Mouse (Mus musculus): ENCODE data around the gene Dffa.
"Not testable (repeated sequence)": the region's sequence is repeated elsewhere in the genome, so short reads cannot be mapped to it uniquely, and the experiment has no call there.

Gene Dffa

DNA sequence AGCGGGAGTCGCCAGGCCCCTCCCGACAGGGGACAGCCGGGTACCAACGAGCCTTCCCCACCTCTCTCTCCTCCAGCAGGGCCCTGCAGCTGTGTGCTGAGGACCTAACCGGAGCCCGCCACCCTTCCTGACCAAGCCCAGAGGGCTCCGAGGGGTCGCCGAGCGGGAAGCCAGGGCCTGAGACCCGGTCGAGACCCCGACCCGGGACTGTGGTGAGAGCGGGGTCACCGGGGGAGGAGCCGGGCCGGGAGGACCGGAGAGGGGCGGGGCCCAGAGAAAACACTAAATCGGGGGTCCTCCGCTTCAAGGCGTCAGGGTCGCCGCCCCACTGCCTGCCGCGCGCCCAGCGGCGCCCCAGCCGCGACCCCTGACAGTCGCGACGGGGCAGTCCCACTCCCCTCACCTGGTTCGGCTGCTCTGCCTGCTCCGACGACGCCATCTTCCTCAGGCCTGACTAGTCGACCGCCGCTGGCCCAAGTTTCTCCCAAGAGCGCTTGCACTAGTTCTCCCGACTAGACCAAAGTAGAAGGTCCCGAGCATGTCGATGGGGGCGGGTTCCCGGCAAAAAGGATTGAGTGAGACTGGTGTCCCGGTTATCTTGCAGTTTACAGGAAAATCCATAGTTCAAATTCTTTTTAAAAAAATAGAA, 4.5 kb upstream of the Dffa start, which contains the start of gene Pex14:
TSS of gene Pex14 (minus strand) at position 508 of the 649 bp plus-strand sequence.
- DNase-seq: peak; percentile 74 to 86

DNA sequence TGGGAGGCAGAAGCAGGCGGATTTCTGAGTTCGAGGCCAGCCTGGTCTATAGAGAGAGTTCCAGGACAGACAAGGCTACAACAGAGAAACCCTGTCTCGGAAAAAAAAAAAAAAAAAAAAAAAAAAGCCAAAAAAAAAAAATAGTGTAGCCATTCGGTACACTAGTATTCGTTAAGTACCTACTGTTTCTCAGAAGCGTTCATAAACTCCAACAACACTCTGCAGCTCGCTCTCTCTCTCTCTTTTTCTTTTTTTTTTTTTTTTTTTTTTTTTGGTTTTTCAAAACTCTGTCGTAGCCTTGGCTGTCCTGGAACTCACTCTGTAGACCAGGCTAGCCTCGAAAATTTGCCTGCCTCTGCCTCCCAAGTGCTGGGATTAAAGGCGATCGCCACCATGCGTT, 3.5 kb upstream of the Dffa start:
- DNase-seq: not testable (repeated sequence)

DNA sequence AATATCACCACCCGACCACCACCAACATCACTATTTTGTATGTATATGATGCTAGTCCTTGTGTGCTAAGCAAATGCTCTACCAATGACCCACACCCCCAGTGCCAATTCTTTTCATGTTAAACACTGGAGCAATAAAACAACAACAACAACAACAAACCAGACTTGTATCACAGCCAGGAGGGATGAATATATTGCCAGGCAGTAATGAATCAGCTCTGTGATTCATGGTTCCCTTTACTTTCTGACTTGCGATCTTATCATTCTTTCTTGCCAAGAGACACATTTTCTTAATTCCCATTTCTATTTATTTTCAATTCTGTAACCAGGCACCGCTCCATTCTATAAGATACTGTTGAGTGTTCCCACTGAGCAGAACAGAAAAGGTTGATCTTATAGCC, 2.5 kb upstream of the Dffa start:
- no peak for DNase-seq

DNA sequence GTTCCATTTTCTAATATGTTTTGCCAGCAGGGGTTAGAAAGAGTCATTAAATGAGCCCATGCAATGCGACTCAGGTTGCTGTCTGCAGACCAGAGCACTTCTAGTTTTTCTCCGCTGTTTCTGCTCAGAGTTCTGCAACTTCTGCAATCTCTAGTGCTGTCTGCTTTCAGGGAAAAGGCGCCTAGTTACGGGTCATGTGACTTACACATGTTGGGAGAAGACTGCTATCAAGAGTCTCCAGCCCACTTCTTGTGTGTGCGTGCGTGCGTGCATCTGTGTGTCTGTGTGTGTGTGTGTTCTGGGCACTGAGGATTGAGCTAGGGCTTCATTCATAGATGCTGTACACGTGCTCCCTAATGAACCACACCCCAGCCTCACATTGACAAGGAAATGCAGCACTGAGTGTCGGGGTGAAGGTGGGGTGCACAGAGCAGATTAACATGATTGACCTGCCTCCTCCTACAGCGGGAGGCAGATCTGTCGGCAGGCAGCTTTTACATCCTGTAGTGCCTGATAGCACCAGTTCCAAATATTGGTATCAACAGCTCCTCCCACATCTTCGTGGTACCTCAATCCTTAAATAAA, 16.1 kb downstream of the Dffa start:
- DNase-seq: not testable (repeated sequence)

DNA sequence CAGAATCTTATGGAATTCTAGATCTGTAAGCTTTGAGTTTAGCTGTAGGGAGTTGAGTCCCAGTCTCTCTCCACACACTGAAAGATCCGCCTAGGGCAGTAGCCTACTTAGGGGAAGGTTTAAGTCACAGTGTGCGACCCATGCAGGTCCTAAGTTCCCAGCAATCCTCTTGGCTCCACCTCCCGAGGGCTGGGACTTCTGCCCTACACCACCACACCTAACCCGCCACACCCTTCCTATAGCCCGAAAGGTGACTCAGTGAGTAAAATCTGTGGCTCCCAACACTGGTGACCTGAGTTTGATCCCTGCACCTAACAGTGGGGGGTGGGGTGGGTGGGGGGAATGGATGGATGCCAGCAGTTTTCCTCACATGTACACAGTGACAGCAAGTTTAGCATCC, 19.5 kb downstream of the Dffa start:
- DNase-seq: no peak

DNA sequence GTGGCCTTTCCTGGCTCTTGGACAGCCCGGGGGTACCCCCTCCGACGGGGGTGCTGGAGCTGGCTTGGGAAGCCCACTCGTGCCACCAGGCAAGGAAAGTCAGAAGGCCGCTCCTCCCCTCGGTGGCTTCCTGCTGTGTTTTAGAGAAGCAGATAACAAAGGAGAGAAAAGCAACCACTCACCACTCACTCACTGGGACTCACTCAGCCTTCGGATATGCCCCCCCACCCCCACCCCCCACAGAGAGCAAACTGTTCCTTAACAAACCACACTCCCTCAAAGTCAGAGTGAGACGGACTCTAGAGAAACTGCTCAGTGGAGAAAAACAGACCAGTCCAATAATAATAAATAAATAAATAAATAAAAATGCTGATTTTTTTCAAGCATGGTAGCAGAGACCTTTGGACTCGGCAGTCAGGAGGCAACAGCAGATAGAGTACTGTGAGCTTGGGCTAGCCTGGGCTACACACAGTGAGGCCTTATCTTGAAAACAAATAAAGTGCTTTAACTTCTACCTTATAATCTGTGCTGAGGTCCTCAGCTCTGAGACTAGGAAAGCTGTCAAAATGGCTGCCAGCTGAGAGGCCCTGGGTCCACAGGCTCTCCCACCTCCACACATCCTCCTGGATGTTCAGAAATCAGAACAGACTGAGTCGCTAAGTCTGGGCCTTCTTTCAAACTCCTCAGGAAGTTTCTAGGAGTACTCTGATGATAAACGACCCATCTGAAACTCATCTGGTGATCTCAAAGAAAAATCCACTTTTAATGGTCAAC, 21.6 kb downstream of the Dffa start:
- no peak for DNase-seq

DNA sequence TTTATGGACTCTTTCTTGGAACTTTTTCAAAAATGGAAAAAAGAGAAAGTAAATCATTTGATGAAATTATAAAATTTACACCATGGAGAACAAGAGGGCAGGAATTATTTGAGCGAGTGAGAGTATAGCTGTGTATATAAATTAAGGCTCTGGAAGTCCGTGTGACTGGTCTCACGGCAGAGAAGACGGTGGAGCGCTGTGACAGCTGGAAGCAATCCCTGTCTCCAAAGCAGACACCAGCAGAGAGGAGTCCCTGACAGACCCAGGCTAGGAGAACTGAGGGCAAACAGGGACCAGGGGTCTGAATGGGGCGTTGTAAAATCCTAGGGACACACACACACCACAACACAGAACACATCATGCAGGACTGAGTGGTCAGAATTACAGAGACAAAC, 22.2 kb downstream of the Dffa start:
- no peak for DNase-seq

DNA sequence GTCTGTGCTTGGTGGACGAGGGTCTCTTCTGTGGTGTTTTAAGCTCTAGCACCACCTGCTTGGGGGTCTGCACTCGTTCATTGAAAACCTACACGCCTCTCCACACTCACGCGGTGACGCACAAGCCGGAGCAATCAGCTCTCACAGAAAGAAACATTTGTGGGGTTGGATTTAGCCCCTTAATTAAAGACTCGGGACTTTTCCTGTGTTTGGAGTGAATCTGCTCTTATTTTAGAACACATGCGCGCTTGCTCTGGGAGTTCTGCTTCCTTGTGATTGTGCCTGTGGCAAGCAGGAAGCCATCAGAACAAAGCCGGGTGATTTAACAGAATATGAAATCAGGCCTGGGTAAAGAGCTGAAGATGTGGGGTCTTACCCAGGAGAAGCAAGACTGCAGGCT, 22.7 kb downstream of the Dffa start, which contains the start of gene Cort:
TSS of gene Cort (minus strand) at position 101 of the 400 bp plus-strand sequence.
- no peak for DNase-seq

DNA sequence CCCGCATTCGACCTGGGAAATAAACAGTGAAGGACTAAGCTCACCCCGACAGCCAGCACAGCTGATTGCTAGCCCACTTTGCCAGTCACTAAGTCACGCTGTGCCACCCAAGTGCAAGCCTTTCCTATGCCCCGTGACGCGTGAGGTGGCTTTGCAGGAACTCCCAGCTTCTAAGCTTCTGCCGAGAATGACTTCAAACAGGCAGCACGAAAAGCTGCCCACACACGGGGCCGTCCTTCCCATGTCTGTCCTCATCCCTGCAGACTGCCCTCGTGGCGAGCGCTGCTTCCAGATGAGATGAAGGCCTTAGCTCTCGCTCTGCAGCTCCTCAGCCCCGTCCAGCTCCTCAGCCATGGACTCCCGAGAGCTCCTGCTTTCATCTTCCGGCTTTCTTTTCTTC, 24.5 kb downstream of the Dffa start:
- DNase-seq: no peak

DNA sequence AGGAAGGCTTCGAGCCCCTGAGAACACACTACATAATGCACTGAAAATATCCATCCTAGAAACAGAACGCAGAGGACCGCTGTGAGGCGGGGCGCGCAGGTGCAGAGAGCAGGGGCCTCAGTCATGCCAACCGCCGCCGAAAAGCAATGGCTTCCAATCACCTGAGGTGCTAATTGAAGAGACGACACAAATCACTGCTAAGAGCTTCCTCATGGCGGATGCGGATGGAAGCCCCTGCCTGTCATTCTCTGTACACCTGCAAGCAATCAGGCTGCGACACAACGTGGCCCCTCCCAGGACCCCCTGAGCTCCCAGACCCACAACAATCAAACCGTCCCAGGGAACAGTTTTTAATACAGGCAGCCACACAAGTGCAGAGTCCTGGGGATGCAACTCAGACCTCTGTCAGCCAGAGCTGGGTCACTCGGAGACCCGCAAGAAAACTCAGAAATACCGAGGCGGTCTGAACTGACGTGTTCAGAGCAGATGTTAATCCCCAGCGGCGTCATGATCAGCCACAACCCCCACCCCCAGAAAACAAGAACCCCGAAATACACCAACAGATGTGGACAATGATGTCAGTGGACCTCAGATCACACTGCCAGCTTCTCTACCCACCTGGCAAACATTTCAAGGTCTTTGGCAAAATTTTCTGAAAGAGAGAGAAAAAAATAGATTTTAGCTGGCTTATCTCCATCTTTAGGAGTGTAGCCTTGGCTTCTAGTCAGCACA, 27.2 kb downstream of the Dffa start:
- DNase-seq: no peak

DNA sequence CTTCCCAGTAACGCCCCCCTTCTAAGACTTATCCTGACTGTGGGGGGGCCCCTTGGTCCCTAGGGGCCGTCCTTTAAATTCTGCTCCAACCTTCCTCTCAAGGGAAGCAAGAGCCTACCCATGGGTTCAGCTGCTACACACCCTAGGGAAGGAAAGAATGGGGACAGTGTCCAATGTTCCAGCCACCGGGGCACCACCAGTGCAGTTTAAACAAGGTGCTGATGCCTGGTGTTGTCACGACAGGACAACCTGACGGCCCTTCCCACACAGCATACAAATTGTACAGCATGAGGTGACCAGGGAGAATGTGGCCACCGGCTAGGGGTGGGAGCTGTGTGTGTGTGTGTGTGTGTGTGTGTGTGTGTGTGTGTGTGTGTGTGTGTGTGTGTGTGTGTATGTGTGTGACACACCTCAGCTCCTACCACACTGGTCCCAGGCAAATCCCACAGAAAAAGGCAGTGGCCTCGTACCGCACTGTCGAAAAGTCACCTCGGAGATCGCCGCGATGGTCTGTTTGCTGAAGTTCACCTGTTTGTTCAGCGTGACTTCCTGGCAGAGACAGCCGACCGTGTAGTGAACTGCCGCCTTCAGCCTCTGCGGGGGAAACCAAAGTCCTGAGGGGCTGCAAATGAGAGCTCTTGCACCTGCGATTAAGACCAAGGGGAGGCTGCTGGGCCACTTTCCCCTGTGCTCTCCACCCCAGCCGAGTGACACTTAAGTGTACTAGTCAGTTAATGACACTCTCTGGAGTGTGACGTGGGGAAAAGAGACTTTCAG, 28.0 kb downstream of the Dffa start:
- DNase-seq: peak; percentile 56 to 69

DNA sequence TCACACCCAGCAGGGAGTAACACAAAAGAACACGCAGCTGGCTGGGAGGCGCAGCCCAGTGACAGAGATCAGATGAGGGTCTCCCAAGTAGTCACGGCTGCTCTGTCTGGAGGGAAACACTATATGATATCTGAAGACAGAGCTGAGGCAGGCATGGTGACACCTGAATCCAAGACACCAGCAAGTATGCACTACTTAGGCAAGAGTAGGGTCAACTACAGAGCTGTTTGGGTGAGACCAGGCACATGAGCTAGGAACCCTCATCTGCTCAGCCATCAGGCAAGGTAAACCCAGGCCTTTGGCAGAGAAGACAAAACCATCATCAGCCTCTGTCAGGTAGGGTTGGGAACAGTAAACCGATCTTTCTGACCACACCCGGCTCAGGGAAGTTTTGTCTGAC, 29.4 kb downstream of the Dffa start:
- DNase-seq: no peak

DNA sequence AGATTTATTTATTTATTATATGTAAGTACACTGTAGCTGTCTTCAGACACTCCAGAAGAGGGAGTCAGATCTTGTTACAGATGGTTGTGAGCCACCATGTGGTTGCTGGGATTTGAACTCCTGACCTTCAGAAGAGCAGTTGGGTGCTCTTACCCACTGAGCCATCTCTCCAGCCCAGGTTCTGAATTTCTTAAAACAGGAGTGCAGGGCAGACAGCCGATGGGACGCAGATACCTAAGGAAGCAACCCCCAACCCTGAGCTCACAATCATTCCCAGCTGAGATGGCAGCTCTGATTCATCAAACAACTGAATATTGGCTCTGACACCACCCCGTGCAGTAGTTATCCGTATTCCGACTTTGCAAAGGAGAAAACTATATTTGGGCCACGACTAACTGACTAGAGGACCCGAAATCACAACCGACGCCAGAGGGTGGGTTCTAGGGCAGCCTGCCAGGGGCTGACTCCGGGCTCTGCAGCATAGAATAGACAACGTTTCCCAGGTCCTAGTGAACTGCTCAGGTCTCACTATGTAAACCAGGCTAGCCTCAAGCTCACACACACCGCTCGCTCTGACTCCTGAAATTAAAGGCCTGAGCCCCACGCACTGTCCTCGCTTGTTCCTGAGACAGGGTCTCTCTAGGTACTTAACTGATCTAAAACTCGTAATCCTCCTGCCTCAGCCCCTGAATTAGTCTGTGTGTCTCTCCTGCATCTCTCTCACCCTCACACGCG, 32.3 kb downstream of the Dffa start:
- no peak for DNase-seq

DNA sequence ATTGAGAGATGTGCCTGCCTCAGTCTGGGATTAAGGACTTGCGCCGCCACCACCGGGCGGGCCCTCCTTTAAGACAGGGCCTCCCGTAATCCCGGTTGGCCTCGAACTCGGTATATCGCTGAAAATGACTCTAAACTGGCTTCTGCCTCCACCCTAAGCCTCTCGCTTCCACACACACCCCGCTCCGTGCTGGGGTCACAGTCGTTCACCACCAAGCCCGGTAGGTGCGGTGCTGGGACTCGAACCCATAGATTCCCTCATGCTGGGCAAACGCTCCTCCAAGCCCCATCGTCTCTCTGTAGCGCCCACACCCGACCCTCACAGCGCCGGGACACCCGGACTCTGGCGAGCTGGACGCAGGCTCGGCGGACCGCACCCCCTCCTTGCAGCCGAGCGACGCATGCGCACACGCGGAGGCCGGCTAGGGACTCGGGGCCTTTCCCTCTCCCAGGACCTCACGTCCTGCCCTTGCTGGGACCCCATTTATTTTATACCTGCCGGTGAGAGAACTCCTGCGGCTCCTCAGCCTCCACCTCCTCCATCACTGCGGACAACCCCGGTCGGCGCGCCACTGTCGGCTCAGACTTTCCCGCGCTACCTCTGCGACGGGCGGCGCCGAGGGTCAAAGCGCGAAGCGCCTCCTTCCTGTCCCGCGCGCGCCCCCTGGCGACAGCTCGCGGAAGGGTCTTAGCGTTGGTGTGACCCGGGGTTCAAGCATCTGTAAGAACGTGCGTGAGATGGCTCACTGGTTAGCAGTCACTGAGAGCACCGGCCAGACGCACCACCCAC, 33.2 kb downstream of the Dffa start, which contains the start of gene Cenps:
TSS of gene Cenps (minus strand) at position 648 of the 789 bp plus-strand sequence.
- DNase-seq: peak; percentile 77 to 93

DNA sequence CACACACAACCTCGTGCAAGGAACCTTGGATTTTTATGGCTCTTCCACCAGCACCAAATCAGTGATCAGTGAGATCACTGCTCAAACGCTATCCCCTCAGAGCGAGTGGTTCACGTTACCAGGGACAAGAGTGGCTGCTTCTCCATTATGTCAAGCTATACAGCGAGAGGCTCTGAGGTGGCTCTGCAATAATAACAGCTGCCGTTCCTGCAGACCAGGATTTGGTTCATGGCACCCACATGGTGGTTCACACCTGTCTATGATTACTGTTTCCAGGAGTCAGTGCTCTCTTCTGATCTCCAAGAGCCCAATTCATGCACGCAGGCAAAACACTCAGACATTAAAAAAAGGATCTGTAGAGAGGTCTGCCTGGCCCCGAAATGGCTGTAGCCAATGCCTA, 34.6 kb downstream of the Dffa start:
- no peak for DNase-seq

DNA sequence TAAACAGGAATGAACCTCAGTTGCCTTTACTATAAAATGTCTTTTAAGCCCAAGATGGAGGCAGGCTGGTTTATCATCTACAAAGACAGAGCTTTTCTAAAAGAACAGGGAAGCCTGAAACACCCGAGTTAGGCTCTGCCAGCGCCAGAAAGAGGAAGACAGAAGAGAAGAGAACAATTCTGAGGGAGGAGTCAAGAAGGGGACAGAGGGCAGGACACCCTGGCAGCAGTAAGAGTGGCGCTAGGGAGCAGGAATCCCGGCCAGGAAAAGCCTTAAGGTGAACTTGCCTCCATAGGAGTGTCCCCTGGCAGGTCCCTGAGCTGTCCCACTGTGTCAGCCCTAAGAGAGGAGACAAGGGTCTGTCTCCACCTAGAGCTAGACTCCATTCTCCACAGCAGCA, 39.6 kb downstream of the Dffa start:
- DNase-seq: no peak

DNA sequence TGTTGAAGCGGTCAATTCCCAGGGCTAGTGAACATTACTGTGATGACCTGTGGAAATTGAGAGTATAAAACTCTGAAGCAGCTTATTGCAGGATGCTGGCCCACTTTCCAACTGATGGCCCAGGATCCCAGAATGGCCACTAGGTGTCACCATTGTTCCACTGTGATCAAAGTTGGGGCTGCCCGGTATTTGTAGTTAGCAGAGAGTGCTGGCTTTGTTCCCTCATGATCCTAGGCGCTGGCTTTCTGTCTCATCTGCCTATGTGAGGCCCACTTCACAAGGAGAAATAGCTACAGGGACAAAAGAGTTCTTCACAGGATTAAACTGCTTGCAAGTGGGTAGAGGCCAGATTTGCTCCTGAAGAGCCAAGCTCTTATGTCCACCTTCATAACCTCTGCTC, 40.5 kb downstream of the Dffa start:
- peak; percentile 49 to 74 for DNase-seq

DNA sequence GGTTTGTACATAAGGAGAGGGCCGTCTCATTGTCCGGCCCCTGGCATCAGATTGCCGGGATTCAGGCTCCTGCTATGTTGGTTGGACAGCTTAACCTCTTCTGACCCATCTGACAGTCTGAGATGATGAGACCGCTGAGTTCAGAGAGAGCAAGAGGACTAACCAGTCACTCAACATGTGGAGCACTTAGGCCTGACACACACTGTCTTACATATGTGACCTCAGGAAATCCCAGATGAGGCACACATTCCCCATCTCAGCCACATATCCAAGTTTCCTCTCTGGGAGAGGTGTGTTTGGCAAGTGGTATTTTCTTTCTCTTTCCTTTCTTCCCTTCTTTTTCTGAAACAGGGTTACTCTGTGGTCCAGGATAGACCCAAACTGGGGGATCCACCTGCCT, 41.2 kb downstream of the Dffa start:
- no peak for DNase-seq

DNA sequence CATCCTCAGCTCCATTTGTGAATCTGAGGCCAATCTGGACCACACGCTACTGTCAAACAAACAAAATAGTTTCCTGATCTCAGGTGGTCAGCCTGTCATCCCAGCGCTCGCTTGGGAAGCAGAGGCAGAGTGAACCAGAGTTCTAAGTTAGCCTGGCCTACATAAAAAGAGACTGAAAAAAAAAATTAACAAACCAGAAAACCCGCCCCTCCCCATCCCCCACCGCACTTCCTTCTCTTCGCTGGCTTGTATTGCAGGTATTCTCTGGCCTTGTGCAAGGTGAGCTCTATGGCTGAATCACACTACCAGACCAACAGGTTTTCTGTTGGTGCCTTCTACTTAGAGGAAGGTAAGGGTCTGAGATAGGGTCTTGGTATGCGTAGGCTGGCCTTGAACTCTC, 43.6 kb downstream of the Dffa start:
- no peak for DNase-seq

DNA sequence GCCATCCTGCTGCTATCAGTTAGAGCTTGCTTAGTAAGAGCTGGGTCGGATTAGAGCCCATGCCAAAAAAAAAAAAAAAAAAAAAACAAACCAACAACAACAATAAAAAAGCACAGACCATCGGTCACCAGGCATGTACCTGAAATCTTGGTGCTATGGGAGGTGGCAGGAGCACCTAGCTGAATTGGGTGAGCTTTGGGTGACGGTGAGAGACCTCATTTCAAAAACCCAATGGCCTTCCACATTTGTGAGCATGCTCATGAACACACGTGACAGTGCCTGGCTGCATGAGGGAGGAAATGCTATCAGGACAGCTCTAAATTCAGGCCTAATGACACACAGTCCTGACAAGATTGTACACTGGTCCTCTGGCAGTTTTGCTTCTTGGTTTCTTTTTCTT, 44.1 kb downstream of the Dffa start:
- DNase-seq: no peak

DNA sequence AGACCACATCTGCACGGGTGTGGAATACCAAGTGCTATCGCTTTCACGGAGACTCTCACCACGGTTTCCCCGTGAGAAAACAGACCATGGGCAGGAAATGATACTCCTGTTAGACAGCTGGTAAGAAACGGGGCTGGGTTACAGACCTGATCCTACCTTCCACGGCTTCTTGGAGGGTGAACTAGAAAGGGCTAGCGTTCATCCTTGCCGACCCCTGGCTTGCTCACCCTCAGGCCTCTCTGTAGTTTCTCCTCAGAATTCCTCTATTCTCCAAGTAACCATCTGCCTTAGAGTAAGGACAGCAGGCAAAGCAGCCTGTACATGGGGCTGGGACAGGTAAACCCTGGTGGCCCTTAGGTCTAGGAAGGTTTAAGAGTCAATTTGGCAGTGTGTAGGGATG, 45.2 kb downstream of the Dffa start:
- no peak for DNase-seq
